Mouse (Mus musculus) kidney, embryonic 15.5 days (tissue): ENCODE data around the gene Rab11fip5. TPM values are rescaled to one million over a fixed set of nuclear protein-coding genes. Genes with fewer than 3 reads are reported as not detected.

ENCODE experiments used
- ATAC-seq: fragments of 200-750 bp; cut with Nextera tagmentation; replicated peaks from 2 replicates; pipeline ENCODE4 v1.8.0; 2017; ENCODE audit warnings: moderate TSS enrichment; ENCODE audit not compliant: low FRiP score
- H3K27ac ChIP-seq: fragments of 300-500 bp; sonication (generic); 2 replicates; pipeline ENCODE4 v1.5.1; 2015; ENCODE audit warnings: mild to moderate bottlenecking, inconsistent platforms
- H3K27me3 ChIP-seq: fragments of 300-500 bp; sonication (generic); 2 replicates; pipeline ENCODE4 v1.6.1; 2015; ENCODE audit warnings: inconsistent platforms
- H3K36me3 ChIP-seq: fragments of 300-500 bp; sonication (generic); 2 replicates; pipeline ENCODE4 v1.6.1; 2015; ENCODE audit warnings: inconsistent platforms
- H3K4me1 ChIP-seq: fragments of 300-500 bp; sonication (generic); 2 replicates; pipeline ENCODE4 v1.6.1; 2015; ENCODE audit warnings: inconsistent platforms
- H3K4me2 ChIP-seq: fragments of 300-500 bp; sonication (generic); 2 replicates; pipeline ENCODE4 v1.6.1; 2015; ENCODE audit warnings: moderate library complexity, mild to moderate bottlenecking, inconsistent platforms
- H3K4me3 ChIP-seq: fragments of 300-500 bp; sonication (generic); replicated peaks from 2 replicates; pipeline ENCODE4 v1.5.1; 2015; ENCODE audit warnings: mild to moderate bottlenecking, inconsistent platforms
- H3K9ac ChIP-seq: fragments of 300-500 bp; sonication (generic); 2 replicates; pipeline ENCODE4 v1.6.1; 2015; ENCODE audit warnings: mild to moderate bottlenecking, inconsistent platforms
- H3K9me3 ChIP-seq: fragments of 300-500 bp; sonication (generic); replicated peaks from 2 replicates; pipeline ENCODE4 v1.6.1; 2016; ENCODE audit warnings: inconsistent platforms
- WGBS: fragments of 180-500 bp; shearing (Covaris S2); methylation state at CpG from one replicate; pipeline ENCODE4 v1.1.7; 2015; ENCODE audit warnings: mixed read lengths; 5-methylcytosine and 5-hydroxymethylcytosine counted together
- polyA plus RNA-seq: library from polyadenylated mRNA; unstranded; fragments of >200 nt; fragmentation: Nextera tagmentation; extraction: Ambion mirVana; gene quantifications from 2 replicates; pipeline ENCODE4 v1.2.1, GENCODE M21; 2015

Gene Rab11fip5
- polyA plus RNA-seq, 1 experiment from 2014 or later: 13.8 TPM

DNA sequence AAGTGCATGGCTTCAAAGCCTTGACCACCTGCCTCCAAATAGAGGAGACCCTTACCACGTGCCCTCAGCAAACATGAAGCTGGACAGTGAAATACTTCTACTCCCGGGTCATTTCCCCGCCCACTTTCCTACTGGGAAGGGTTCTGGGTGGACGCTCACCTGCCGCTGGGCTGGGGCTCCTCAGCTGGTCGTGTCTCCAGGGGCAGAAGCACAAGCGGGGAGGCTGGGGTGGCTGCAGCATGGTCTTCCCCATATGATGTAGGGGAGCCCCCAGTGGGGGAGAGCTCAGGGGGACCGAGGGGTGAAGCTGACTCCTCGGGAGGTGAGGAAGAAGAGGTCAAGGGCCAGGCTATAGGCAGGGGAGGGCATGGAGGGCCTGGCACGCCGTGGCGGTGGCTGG lies 34.2 kb downstream of the Rab11fip5 start:
- H3K36me3 ChIP-seq: peaks cover 21% of the 10 kb centered on the region; the same call in 1 of the 2 replicates
- no peak overlapping the region for H3K9ac ChIP-seq
- ATAC-seq: no peak
- no peak overlapping the region for H3K4me2 ChIP-seq
- no peak overlapping the region for H3K4me3 ChIP-seq
- H3K27me3 ChIP-seq: no peaks in the 10 kb centered on the region
- 61% methylated on average over 12 of the region's 12 CpGs for WGBS
- no peaks in the 10 kb centered on the region for H3K4me1 ChIP-seq
- H3K9me3 ChIP-seq: no peaks in the 10 kb centered on the region
- no peak overlapping the region for H3K27ac ChIP-seq

GRCm38 (mm10) chr6:85339273-85339901 lies 35.0 kb downstream of the Rab11fip5 start:
- Histone ChIP-seq H3K4me3 (no peak overlapping the region), H3K4me2 (no peak overlapping the region), H3K36me3 (peaks cover 21% of the 10 kb centered on the region; the same call in 1 of the 2 replicates), H3K27me3 (no peaks in the 10 kb centered on the region), H3K27ac (no peak overlapping the region), H3K4me1 (0 out of 2 replicates have a peak, but pooled peaks cover 3% of the 10 kb centered on the region), H3K9me3 (no peaks in the 10 kb centered on the region), H3K9ac (no peak overlapping the region)
- ATAC-seq: no peak
- 70% methylated on average over 1 of the region's 1 CpGs for WGBS

DNA sequence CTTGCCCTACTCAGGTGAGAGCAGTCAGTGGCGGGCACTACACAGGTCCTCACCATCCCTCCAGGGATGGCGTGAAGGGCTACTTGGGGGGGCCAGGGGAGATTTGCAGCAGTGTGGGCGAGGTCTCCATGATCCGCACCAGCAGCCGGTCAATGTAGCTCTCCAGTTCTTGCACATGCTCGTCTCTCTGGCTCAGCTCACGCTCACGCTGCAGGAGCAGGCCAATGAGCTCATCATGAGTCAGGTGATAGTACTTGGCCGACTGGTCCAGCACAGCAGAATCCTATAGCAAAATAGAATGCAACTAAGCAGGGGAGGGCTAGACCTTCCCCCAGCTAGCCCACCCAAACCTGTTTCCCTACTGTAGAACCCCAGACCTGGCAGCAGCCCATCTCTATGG lies 37.5 kb downstream of the Rab11fip5 start:
- peaks cover 20% of the 10 kb centered on the region; the same call in 1 of the 2 replicates for H3K36me3 ChIP-seq
- H3K9me3 ChIP-seq: no peaks in the 10 kb centered on the region
- no peaks in the 10 kb centered on the region for H3K27me3 ChIP-seq
- WGBS: 83% methylated on average over 9 of the region's 9 CpGs
- no peak overlapping the region for H3K27ac ChIP-seq
- peaks cover 14% of the 10 kb centered on the region for H3K4me1 ChIP-seq
- ATAC-seq: no peak
- H3K9ac ChIP-seq: no peak overlapping the region
- H3K4me2 ChIP-seq: no peak overlapping the region
- no peak overlapping the region for H3K4me3 ChIP-seq

- Histone ChIP-seq H3K27ac (no peak overlapping the region), H3K4me1 (peaks cover 22% of the 10 kb centered on the region), H3K4me3 (no peak overlapping the region), H3K4me2 (no peak overlapping the region), H3K9me3 (no peaks in the 10 kb centered on the region), H3K27me3 (peaks cover 13% of the 10 kb centered on the region; the same call in 1 of the 2 replicates), H3K36me3 (0 out of 2 replicates have a peak, but pooled peaks cover 11% of the 10 kb centered on the region), H3K9ac (no peak overlapping the region)
- WGBS: 71% methylated on average over 3 of the region's 3 CpGs
- no peak for ATAC-seq
Measured at GRCm38 (mm10) chr6:85335352-85335751, 39.1 kb downstream of the Rab11fip5 start.

DNA sequence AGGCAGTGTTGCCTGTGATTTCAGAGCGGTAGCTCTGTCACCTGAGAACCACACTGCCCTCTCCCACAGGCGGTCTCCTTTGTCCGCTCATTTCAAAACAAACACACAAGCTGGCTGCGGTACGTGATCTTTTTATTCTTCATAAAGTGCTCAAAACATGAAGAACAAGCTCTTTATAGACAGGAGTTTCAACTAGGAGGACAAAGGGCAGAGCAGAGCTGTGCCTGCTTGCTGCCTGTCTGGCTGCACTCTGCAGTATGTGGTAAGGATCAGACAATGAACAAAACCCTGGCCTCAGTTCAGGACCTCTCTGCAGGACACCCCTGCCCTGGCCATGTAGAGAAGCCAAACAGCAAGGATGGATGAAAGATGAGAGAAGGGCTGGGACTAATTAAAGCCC lies 39.6 kb downstream of the Rab11fip5 start:
- Histone ChIP-seq H3K9me3 (no peaks in the 10 kb centered on the region), H3K9ac (no peak overlapping the region), H3K4me2 (no peak overlapping the region), H3K36me3 (0 out of 2 replicates have a peak, but pooled peaks cover 11% of the 10 kb centered on the region), H3K27ac (0 out of 2 replicates have a peak overlapping the region, but pooled peaks have one; percentile 0), H3K4me3 (no peak overlapping the region), H3K27me3 (peaks cover 13% of the 10 kb centered on the region; the same call in 1 of the 2 replicates), H3K4me1 (peaks cover 22% of the 10 kb centered on the region)
- no peak for ATAC-seq
- WGBS: 49% methylated on average over 5 of the region's 5 CpGs

DNA sequence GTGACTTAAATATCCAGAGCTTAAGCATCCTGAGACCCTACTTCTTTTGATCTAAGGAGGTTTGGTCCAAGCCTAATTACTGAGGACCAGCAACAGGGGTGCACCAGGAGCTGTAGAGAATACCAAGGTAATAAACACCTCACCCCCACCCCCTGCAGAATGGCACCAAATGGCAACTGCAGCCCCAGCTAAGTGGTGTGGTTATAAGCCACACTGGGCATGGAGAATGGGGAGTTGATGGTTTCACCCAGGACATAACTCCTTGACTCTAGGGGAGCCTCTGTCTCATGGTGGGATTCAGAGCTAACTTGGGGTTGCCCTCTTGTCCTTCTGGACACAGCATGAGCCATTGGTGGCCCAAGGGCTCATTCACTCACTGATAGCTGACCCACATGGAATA lies 40.2 kb downstream of the Rab11fip5 start:
- Histone ChIP-seq H3K27me3 (peaks cover 13% of the 10 kb centered on the region; the same call in 1 of the 2 replicates), H3K4me1 (peaks cover 22% of the 10 kb centered on the region), H3K27ac (peak overlapping the region; percentile 98; the same call in 1 of the 2 replicates), H3K9ac (no peak overlapping the region), H3K4me3 (peak overlapping the region; percentile 85; the same call in 1 of the 2 replicates), H3K36me3 (0 out of 2 replicates have a peak, but pooled peaks cover 11% of the 10 kb centered on the region), H3K4me2 (no peak overlapping the region), H3K9me3 (no peaks in the 10 kb centered on the region)
- ATAC-seq: no peak

DNA sequence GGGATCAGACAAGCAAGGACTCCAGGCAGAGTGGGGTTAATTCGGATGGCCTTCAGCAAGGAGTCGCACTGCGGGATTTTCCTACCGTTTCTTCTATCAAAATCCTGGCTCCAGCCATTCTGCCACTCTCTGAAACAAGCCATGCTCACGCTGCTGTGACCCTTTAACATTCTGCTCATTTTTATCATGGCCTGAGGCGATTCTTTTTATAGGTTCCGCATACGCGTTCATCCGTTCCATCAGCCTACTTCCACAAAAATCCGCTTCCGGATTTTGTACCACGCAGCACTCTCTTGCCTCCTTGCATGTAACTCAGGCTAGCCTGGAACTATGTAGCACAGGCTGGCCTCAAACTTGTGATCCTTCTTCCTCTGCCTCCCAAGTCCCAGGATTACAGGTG lies 40.7 kb downstream of the Rab11fip5 start:
- H3K9me3 ChIP-seq: no peaks in the 10 kb centered on the region
- H3K4me1 ChIP-seq: peaks cover 22% of the 10 kb centered on the region
- ATAC-seq: no peak; the same call in 1 of the 2 replicates
- WGBS: 2% methylated on average over 13 of the region's 13 CpGs
- peak overlapping the region; percentile 98 for H3K27ac ChIP-seq
- peak overlapping the region; percentile 67 for H3K9ac ChIP-seq
- 0 out of 2 replicates have a peak, but pooled peaks cover 11% of the 10 kb centered on the region for H3K36me3 ChIP-seq
- H3K4me2 ChIP-seq: peak overlapping the region; percentile 97
- H3K27me3 ChIP-seq: peaks cover 13% of the 10 kb centered on the region; the same call in 1 of the 2 replicates
- peak overlapping the region; percentile 85 for H3K4me3 ChIP-seq

- no peaks in the 10 kb centered on the region for H3K9me3 ChIP-seq
- H3K4me2 ChIP-seq: peak within 1 kb of the TSS; percentile 97
- H3K27ac ChIP-seq: peak within 1 kb of the TSS; percentile 98
- H3K27me3 ChIP-seq: peaks cover 13% of the 10 kb centered on the region; the same call in 1 of the 2 replicates
- peak; percentile 98 for ATAC-seq
- under 1% methylated on average over 49 of the region's 49 CpGs for WGBS
- peaks cover 22% of the 10 kb centered on the region for H3K4me1 ChIP-seq
- H3K4me3 ChIP-seq: peak within 1 kb of the TSS; percentile 85
- peak within 1 kb of the TSS; percentile 67 for H3K9ac ChIP-seq
- H3K36me3 ChIP-seq: 0 out of 2 replicates have a peak, but pooled peaks cover 11% of the 10 kb centered on the region
Measured at GRCm38 (mm10) chr6:85333000-85333669, 41.3 kb downstream of the Rab11fip5 start, which contains the start of gene Sfxn5. Gene Sfxn5 (minus strand): TSS chr6:85333422.

DNA sequence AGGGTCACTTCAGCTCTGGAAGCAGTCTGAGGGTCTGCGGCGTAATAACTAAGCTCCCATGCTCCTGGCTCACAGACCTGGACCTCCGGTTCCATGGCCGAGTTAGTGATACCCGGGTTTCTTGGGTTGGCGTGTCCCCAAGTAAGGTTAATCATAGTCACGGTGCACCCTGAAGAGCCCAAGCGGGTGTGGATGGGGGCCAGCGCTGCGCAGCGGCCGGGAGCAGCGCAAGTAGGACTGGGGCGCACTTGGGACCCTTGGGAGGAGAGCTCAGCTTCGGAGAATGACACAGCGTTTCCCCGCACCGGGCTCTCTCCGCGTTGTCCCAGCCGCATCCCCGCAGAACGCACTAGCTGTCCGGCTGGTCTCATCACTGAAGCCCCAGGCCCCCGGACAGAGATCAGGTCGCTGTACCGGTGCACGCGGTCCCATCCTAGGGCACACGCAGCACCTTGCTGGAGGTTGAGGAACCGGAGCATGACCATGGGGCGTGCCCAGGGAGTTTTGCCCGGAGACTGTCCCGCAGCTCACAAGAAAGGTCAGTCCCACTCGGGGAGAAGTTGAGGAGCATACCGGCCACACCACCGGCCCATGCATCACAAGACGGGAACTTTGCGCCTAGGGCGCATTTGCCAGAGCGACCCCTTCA lies 42.0 kb downstream of the Rab11fip5 start:
- H3K4me1 ChIP-seq: peaks cover 22% of the 10 kb centered on the region
- peak; percentile 57 for ATAC-seq
- peak overlapping the region; percentile 85 for H3K4me3 ChIP-seq
- H3K9me3 ChIP-seq: no peaks in the 10 kb centered on the region
- peak overlapping the region; percentile 67 for H3K9ac ChIP-seq
- 0 out of 2 replicates have a peak, but pooled peaks cover 11% of the 10 kb centered on the region for H3K36me3 ChIP-seq
- WGBS: under 1% methylated on average over 41 of the region's 41 CpGs
- H3K4me2 ChIP-seq: peak overlapping the region; percentile 97
- peaks cover 13% of the 10 kb centered on the region; the same call in 1 of the 2 replicates for H3K27me3 ChIP-seq
- H3K27ac ChIP-seq: peak overlapping the region; percentile 98; the same call in 1 of the 2 replicates

- Histone ChIP-seq H3K9ac (no peak overlapping the region), H3K27me3 (peaks cover 13% of the 10 kb centered on the region; the same call in 1 of the 2 replicates), H3K4me2 (peak overlapping the region; percentile 97), H3K4me3 (peak overlapping the region; percentile 85), H3K27ac (no peak overlapping the region), H3K4me1 (peaks cover 22% of the 10 kb centered on the region), H3K9me3 (no peaks in the 10 kb centered on the region), H3K36me3 (0 out of 2 replicates have a peak, but pooled peaks cover 4% of the 10 kb centered on the region)
- no peak for ATAC-seq
- WGBS: 19% methylated on average over 8 of the region's 8 CpGs
Measured at GRCm38 (mm10) chr6:85331736-85332135, 42.7 kb downstream of the Rab11fip5 start.

- Histone ChIP-seq H3K4me2 (peak overlapping the region; percentile 97; the same call in 1 of the 2 replicates), H3K27me3 (peaks cover 13% of the 10 kb centered on the region; the same call in 1 of the 2 replicates), H3K4me1 (peaks cover 22% of the 10 kb centered on the region), H3K9ac (no peak overlapping the region), H3K9me3 (no peaks in the 10 kb centered on the region), H3K4me3 (no peak overlapping the region; the same call in 1 of the 2 replicates), H3K36me3 (no peaks in the 10 kb centered on the region), H3K27ac (no peak overlapping the region)
- 28% methylated on average over 6 of the region's 6 CpGs for WGBS
- ATAC-seq: no peak
Measured at GRCm38 (mm10) chr6:85331221-85331735, 43.2 kb downstream of the Rab11fip5 start.
